Mouse (Mus musculus): ENCODE data around the gene Sec14l1.

Sec14l1 gene

GRCm38 (mm10) chr11:117154088-117154815, 39.3 kb downstream of the Sec14l1 start:
- DNase-seq (ENCODE audit: low spot score) = no peak

GRCm38 (mm10) chr11:117156725-117157124, 41.8 kb downstream of the Sec14l1 start:
- no peak for DNase-seq (ENCODE audit: low spot score)

GRCm38 (mm10) chr11:117158343-117158742, 43.4 kb downstream of the Sec14l1 start:
- no peak for DNase-seq (ENCODE audit: low spot score)

GRCm38 (mm10) chr11:117159257-117159945, 44.4 kb downstream of the Sec14l1 start:
- no peak for DNase-seq (ENCODE audit: low spot score)

GRCm38 (mm10) chr11:117159946-117160307, 45.0 kb downstream of the Sec14l1 start:
- no peak for DNase-seq (ENCODE audit: low spot score)

GRCm38 (mm10) chr11:117160791-117161190, 45.8 kb downstream of the Sec14l1 start:
- no peak for DNase-seq (ENCODE audit: low spot score)

GRCm38 (mm10) chr11:117161574-117161973, 46.6 kb downstream of the Sec14l1 start:
- no peak for DNase-seq (ENCODE audit: low spot score)

GRCm38 (mm10) chr11:117163098-117163497, 48.1 kb downstream of the Sec14l1 start:
- DNase-seq (ENCODE audit: low spot score) = no peak

GRCm38 (mm10) chr11:117163771-117164170, 48.8 kb downstream of the Sec14l1 start:
- no peak for DNase-seq (ENCODE audit: low spot score)

GRCm38 (mm10) chr11:117168278-117169087, 53.5 kb downstream of the Sec14l1 start:
- DNase-seq (ENCODE audit: low spot score) = no peak

GRCm38 (mm10) chr11:117169088-117169635, 54.2 kb downstream of the Sec14l1 start:
- no peak for DNase-seq (ENCODE audit: low spot score)

GRCm38 (mm10) chr11:117169801-117170565, 55.0 kb downstream of the Sec14l1 start:
- no peak for DNase-seq (ENCODE audit: low spot score)

GRCm38 (mm10) chr11:117174098-117174892, 59.3 kb downstream of the Sec14l1 start:
- DNase-seq (ENCODE audit: low spot score) = no peak

- DNase-seq (ENCODE audit: low spot score) = no peak
These were observed 60.0 kb downstream of the Sec14l1 start for GRCm38 (mm10) chr11:117174924-117175323.

- no peak for DNase-seq (ENCODE audit: low spot score)
These were observed 60.5 kb downstream of the Sec14l1 start for GRCm38 (mm10) chr11:117175472-117175871.

GRCm38 (mm10) chr11:117176304-117176703, 61.3 kb downstream of the Sec14l1 start:
- no peak for DNase-seq (ENCODE audit: low spot score)

- DNase-seq (ENCODE audit: low spot score) = no peak
These were observed 61.9 kb downstream of the Sec14l1 start for GRCm38 (mm10) chr11:117176900-117177299.

GRCm38 (mm10) chr11:117177303-117177979, 62.5 kb downstream of the Sec14l1 start:
- peak; percentile 66 for DNase-seq (ENCODE audit: low spot score)

GRCm38 (mm10) chr11:117179902-117180301, 64.9 kb downstream of the Sec14l1 start:
- DNase-seq (ENCODE audit: low spot score) = no peak

- no peak for DNase-seq (ENCODE audit: low spot score)
These were observed 67.8 kb downstream of the Sec14l1 start for GRCm38 (mm10) chr11:117182808-117183207.
